Mouse (Mus musculus): ENCODE results near the gene Lrp1. TPM values are rescaled to one million over a fixed set of nuclear protein-coding genes. Genes with fewer than 3 reads are reported as not detected.

Gene Lrp1
- polyA plus RNA-seq, 1 experiment from 2014 or later: 109 TPM

DNA sequence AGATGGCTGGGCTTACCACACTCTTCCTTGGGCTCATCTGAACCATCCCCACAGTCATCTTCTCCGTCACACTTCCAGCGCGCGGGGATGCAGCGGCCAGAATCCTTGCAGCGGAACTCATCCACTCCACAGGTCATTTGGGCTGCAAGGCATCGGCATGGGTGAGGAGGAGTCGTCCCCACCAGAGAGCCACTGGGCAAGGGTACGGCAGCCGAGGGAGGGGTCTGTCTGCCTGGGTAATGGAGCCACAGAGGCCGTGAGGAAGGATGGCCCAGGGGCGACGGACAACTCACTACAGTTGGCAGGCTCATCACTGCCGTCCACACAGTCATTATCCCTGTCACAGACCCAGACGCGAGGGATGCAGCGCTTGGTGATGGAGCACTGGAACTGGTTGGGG is 71.1 kb downstream of the Lrp1 start:
- 88% methylated on average over 17 of the region's 17 CpGs for WGBS
- Histone ChIP-seq H3K4me3 (ENCODE audit: low read length) (no peak overlapping the region), H3K9ac (ENCODE audit: low read depth, low read length) (peak overlapping the region; percentile 11; the same call in 1 of the 2 replicates), H3K36me3 (ENCODE audit: control insufficient read depth, insufficient read depth, low read length) (peaks cover 80% of the 10 kb centered on the region), H3K4me1 (ENCODE audit: control insufficient read depth, insufficient read depth, low read depth, low read length) (no peaks in the 10 kb centered on the region), H3K27ac (ENCODE audit: low read depth, low read length) (no peak overlapping the region), H3K4me2 (ENCODE audit: low read length) (no peak overlapping the region), H3K9me3 (ENCODE audit: control insufficient read depth, low read length) (no peaks in the 10 kb centered on the region), H3K27me3 (replicated peaks; ENCODE audit: control insufficient read depth, insufficient read depth, low read length) (no peaks in the 10 kb centered on the region)
- ATAC-seq: no peak

DNA sequence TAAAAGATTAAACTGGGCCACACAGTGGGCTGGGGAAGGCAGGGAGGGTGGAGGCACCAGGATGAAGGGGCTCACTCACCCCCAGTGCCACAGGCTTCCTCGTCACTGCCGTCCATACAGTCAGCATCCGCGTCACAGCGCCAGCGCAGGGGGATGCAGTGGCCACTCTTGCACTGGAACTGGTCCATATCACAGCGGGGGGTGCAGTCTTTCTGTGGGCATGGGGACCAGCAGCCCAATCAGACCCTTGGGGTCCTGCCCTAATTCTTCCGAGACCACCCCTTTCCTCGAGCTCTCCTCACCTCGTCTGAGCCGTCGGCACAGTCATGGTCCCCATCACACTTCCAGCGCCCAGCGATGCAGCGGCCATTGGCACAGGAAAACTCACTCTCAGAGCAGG is 72.7 kb downstream of the Lrp1 start:
- H3K27me3 ChIP-seq (replicated peaks; ENCODE audit: control insufficient read depth, insufficient read depth, low read length): no peaks in the 10 kb centered on the region
- no peak overlapping the region for H3K4me3 ChIP-seq (ENCODE audit: low read length)
- ATAC-seq: no peak
- H3K36me3 ChIP-seq (ENCODE audit: control insufficient read depth, insufficient read depth, low read length): peaks cover 74% of the 10 kb centered on the region
- H3K4me2 ChIP-seq (ENCODE audit: low read length): no peak overlapping the region
- H3K4me1 ChIP-seq (ENCODE audit: control insufficient read depth, insufficient read depth, low read depth, low read length): no peaks in the 10 kb centered on the region
- H3K9ac ChIP-seq (ENCODE audit: low read depth, low read length): no peak overlapping the region
- no peaks in the 10 kb centered on the region for H3K9me3 ChIP-seq (ENCODE audit: control insufficient read depth, low read length)
- WGBS: 88% methylated on average over 15 of the region's 15 CpGs
- no peak overlapping the region for H3K27ac ChIP-seq (ENCODE audit: low read depth, low read length)

DNA sequence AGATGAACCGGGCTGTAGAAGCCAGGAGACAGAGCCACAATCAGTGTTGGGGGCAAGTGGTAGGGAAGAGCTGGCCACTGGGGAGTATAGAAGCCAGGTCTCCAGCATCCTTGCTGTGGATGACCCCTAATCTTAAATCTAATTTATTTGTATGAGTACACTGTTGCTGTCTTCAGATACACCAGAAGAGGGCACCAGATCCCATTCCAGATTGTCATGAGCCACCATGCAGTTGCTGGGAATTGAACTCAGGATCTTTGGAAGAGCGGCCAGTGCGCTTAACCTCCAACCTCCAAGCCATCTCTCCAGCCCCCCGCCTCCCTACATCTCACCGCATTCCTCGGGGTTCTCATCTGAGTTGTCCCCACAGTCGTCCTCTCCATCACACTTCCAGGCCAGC is 74.4 kb downstream of the Lrp1 start:
- Histone ChIP-seq H3K4me1 (ENCODE audit: control insufficient read depth, insufficient read depth, low read depth, low read length) (peaks cover 8% of the 10 kb centered on the region; the same call in 1 of the 2 replicates), H3K36me3 (ENCODE audit: control insufficient read depth, insufficient read depth, low read length) (peaks cover 71% of the 10 kb centered on the region), H3K27ac (ENCODE audit: low read depth, low read length) (no peak overlapping the region), H3K9ac (ENCODE audit: low read depth, low read length) (no peak overlapping the region), H3K4me2 (ENCODE audit: low read length) (no peak overlapping the region), H3K9me3 (ENCODE audit: control insufficient read depth, low read length) (no peaks in the 10 kb centered on the region), H3K4me3 (ENCODE audit: low read length) (no peak overlapping the region), H3K27me3 (replicated peaks; ENCODE audit: control insufficient read depth, insufficient read depth, low read length) (no peaks in the 10 kb centered on the region)
- 93% methylated on average over 7 of the region's 7 CpGs for WGBS
- no peak for ATAC-seq

DNA sequence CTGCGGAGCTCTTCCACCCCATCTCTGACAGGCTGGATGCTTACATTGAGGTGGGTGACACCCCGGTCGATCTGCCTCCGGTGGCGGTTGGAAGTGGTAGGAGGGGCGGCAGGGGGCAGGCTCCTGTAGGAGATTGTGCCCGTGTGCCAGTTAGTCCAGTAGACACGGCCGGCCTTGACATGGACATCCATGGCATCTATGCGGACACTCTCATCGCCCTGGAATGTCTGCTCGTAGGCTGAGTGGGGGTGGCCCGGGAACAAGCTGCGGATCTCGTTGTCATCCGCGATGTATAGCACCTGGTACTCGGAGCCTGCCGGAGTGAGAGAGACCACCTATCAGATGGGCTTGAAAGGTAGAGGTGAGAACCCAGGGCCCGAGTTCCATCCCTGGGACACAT is 76.6 kb downstream of the Lrp1 start:
- ATAC-seq: no peak
- Histone ChIP-seq H3K4me1 (ENCODE audit: control insufficient read depth, insufficient read depth, low read depth, low read length) (peaks cover 8% of the 10 kb centered on the region; the same call in 1 of the 2 replicates), H3K4me2 (ENCODE audit: low read length) (no peak overlapping the region), H3K9ac (ENCODE audit: low read depth, low read length) (no peak overlapping the region), H3K27me3 (replicated peaks; ENCODE audit: control insufficient read depth, insufficient read depth, low read length) (no peaks in the 10 kb centered on the region), H3K36me3 (ENCODE audit: control insufficient read depth, insufficient read depth, low read length) (peaks cover 68% of the 10 kb centered on the region), H3K4me3 (ENCODE audit: low read length) (no peak overlapping the region), H3K9me3 (ENCODE audit: control insufficient read depth, low read length) (no peaks in the 10 kb centered on the region), H3K27ac (ENCODE audit: low read depth, low read length) (no peak overlapping the region)
- 93% methylated on average over 20 of the region's 20 CpGs for WGBS

DNA sequence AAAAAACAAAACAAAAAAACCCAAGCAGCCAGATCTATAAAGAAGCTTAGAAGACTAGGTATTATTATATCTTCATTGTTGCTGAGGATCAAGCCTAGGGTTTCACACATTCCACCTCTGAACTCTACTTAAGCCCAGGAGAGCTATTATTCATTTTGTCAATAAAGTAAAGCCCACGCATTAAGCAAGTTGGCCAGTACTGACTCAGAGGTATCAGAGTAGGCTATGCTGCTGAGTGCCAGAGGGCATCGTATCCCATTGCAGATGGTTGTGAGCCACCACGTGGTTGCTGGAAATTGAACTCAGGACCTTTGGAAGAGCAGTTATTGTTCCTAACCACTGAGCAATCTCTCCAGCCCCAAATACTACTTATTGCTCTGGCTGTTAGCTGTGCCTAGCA is 77.0 kb downstream of the Lrp1 start:
- no peak for ATAC-seq
- 79% methylated on average over 3 of the region's 3 CpGs for WGBS
- Histone ChIP-seq H3K4me2 (ENCODE audit: low read length) (no peak overlapping the region), H3K36me3 (ENCODE audit: control insufficient read depth, insufficient read depth, low read length) (peaks cover 66% of the 10 kb centered on the region), H3K9ac (ENCODE audit: low read depth, low read length) (no peak overlapping the region), H3K27ac (ENCODE audit: low read depth, low read length) (no peak overlapping the region), H3K27me3 (replicated peaks; ENCODE audit: control insufficient read depth, insufficient read depth, low read length) (no peaks in the 10 kb centered on the region), H3K4me3 (ENCODE audit: low read length) (no peak overlapping the region), H3K4me1 (ENCODE audit: control insufficient read depth, insufficient read depth, low read depth, low read length) (peaks cover 8% of the 10 kb centered on the region; the same call in 1 of the 2 replicates), H3K9me3 (ENCODE audit: control insufficient read depth, low read length) (no peaks in the 10 kb centered on the region)

DNA sequence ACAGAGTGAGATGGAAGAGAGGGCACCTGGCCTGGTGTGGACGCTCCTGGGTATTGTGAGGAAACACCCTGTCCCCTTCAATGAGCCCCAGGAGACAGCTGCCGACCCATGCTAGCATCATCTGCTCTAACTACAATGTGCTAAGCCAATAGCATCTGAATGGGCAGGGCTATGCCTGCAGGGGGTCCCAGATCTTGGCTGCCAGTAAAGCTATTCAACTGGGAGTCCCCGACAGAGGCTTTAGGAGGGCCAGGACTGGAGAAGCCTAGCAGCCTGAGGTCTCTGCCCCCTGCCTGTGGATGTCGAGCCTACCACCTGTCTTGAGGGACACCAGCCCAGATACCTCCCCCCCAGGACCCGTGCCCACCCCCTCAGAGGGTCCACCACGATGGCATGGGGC is 78.2 kb downstream of the Lrp1 start:
- Histone ChIP-seq H3K4me2 (ENCODE audit: low read length) (no peak overlapping the region), H3K36me3 (ENCODE audit: control insufficient read depth, insufficient read depth, low read length) (peaks cover 58% of the 10 kb centered on the region), H3K9ac (ENCODE audit: low read depth, low read length) (no peak overlapping the region; the same call in 1 of the 2 replicates), H3K9me3 (ENCODE audit: control insufficient read depth, low read length) (no peaks in the 10 kb centered on the region), H3K4me3 (ENCODE audit: low read length) (no peak overlapping the region), H3K27ac (ENCODE audit: low read depth, low read length) (peak overlapping the region; percentile 36; the same call in 1 of the 2 replicates), H3K27me3 (replicated peaks; ENCODE audit: control insufficient read depth, insufficient read depth, low read length) (no peaks in the 10 kb centered on the region), H3K4me1 (ENCODE audit: control insufficient read depth, insufficient read depth, low read depth, low read length) (peaks cover 9% of the 10 kb centered on the region)
- WGBS: 21% methylated on average over 6 of the region's 6 CpGs
- ATAC-seq: no peak

DNA sequence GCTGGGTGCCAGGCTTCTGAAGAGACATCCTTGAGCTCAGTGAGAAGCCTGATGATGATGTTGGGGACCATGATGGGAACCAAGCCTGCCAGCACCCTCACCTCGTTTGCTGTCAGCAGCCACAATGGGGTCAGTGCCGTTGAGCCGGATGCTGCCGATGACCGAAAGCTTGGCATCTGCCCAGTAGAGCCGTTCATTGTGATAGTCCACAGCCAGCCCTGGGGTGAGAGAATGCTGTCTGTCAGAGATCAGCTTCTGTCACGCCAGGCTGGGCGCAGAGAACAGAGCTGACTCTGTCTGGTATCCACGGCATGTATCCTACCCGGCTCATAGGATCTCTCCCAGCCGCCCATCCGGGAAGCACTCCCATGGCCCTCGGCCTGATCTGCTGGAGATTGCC is 78.9 kb downstream of the Lrp1 start:
- WGBS: 48% methylated on average over 13 of the region's 13 CpGs
- ATAC-seq: 0 out of 2 replicates have a peak, but pooled peaks have one; percentile 13
- peaks cover 56% of the 10 kb centered on the region for H3K36me3 ChIP-seq (ENCODE audit: control insufficient read depth, insufficient read depth, low read length)
- peak overlapping the region; percentile 14; the same call in 1 of the 2 replicates for H3K9ac ChIP-seq (ENCODE audit: low read depth, low read length)
- H3K27ac ChIP-seq (ENCODE audit: low read depth, low read length): 0 out of 2 replicates have a peak overlapping the region, but pooled peaks have one; percentile 36
- H3K4me1 ChIP-seq (ENCODE audit: control insufficient read depth, insufficient read depth, low read depth, low read length): peaks cover 12% of the 10 kb centered on the region
- no peak overlapping the region for H3K4me3 ChIP-seq (ENCODE audit: low read length)
- no peaks in the 10 kb centered on the region for H3K9me3 ChIP-seq (ENCODE audit: control insufficient read depth, low read length)
- no peak overlapping the region for H3K4me2 ChIP-seq (ENCODE audit: low read length)
- H3K27me3 ChIP-seq (replicated peaks; ENCODE audit: control insufficient read depth, insufficient read depth, low read length): no peaks in the 10 kb centered on the region

DNA sequence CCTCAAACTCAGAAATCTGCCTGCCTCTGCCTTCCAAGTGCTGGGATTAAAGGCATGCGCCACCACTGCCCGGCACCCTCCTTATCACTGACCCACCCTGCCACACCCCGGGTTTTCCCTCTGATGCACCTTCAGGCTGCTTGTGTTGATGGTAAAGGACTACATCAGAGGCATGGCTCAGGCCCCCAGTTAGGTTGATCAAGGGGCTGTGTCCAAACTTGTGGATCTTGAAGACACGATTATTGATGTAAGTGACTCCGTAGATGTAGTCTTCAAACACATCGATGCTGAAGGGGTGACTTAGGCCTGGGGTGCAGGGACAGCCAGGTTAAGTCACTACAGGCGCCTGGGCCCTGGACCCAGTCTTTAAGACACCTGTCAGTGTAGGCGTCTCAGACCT is 79.4 kb downstream of the Lrp1 start:
- Histone ChIP-seq H3K9ac (ENCODE audit: low read depth, low read length) (no peak overlapping the region), H3K27me3 (replicated peaks; ENCODE audit: control insufficient read depth, insufficient read depth, low read length) (no peaks in the 10 kb centered on the region), H3K4me3 (ENCODE audit: low read length) (no peak overlapping the region), H3K36me3 (ENCODE audit: control insufficient read depth, insufficient read depth, low read length) (peaks cover 56% of the 10 kb centered on the region), H3K4me2 (ENCODE audit: low read length) (no peak overlapping the region), H3K9me3 (ENCODE audit: control insufficient read depth, low read length) (no peaks in the 10 kb centered on the region), H3K4me1 (ENCODE audit: control insufficient read depth, insufficient read depth, low read depth, low read length) (peaks cover 18% of the 10 kb centered on the region), H3K27ac (ENCODE audit: low read depth, low read length) (no peak overlapping the region)
- 95% methylated on average over 8 of the region's 8 CpGs for WGBS
- ATAC-seq: no peak

DNA sequence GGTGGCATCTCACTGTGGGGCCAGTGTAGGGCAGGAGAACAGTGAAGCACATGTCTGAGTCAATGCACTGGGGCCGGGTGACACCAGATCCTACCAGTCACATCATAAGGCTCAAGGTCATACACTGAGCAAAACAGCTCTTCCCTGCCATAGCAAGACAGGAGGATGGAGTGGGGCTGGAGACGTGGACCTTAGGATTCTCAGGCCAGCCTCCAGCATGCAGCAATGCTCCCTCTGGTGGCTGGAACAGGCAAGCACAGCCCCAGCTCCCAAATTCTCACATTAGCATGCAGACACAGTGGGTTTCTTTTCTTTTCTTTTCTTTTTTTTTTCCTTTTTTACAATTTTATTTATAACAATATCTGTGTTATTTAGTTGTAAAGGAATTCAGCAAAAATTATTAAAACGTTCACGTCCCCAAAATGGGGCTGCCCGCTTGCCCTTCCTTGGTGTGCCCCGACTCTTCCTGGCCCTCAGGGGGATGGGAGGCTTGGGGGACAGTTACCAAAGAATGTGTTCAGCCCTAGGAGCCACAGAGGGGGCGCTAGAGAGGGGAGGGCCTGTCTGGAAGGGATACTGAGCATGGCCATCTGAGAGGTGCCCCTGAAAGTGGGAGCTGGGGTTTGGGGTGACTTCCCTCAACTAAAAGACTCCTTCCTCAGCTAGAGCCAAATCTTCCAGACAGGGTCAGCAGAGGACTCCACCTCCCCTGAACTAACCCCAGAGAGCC is 82.9 kb downstream of the Lrp1 start:
- 21% methylated on average over 7 of the region's 7 CpGs for WGBS
- H3K4me1 ChIP-seq (ENCODE audit: control insufficient read depth, insufficient read depth, low read depth, low read length): peaks cover 46% of the 10 kb centered on the region
- peak; percentile 37; the same call in 1 of the 2 replicates for ATAC-seq

More for the DNA sequence above, 82.9 kb downstream of the Lrp1 start:
- Histone ChIP-seq H3K4me2 (ENCODE audit: low read length) (no peak overlapping the region), H3K9me3 (ENCODE audit: control insufficient read depth, low read length) (no peaks in the 10 kb centered on the region), H3K27ac (ENCODE audit: low read depth, low read length) (peak overlapping the region; percentile 58; the same call in 1 of the 2 replicates), H3K4me3 (ENCODE audit: low read length) (no peak overlapping the region), H3K36me3 (ENCODE audit: control insufficient read depth, insufficient read depth, low read length) (peaks cover 29% of the 10 kb centered on the region), H3K9ac (ENCODE audit: low read depth, low read length) (peak overlapping the region; percentile 37), H3K27me3 (replicated peaks; ENCODE audit: control insufficient read depth, insufficient read depth, low read length) (no peaks in the 10 kb centered on the region; the same call in 1 of the 2 replicates)

All from hindbrain, embryonic 16.5 days (tissue).